Mouse (Mus musculus) inflammation-experienced regulatory T-cells (primary cell): Measurements from ENCODE around the gene Vmn1r85. TPM values are rescaled to one million over a fixed set of nuclear protein-coding genes. Genes with fewer than 3 reads are reported as not detected.

Experiments
- polyA plus RNA-seq, 2 experiments: library from polyadenylated mRNA; unstranded; fragments of 100-300 nt; shearing (Covaris generic); gene quantifications; one replicate each; pipeline ENCODE4 v1.2.1; 2017

The Vmn1r85 gene
- under 1 TPM; 0.04 to 0.21 TPM for polyA plus RNA-seq

GRCm38 (mm10) chr7:13095073-13095472, at the start of gene Vmn1r85:
Gene Vmn1r85 (minus strand): TSS chr7:13095173.

GRCm38 (mm10) chr7:13140057-13140456, 45.1 kb upstream of the Vmn1r85 start, which contains the start of gene Vmn1r87:
Gene Vmn1r87 (minus strand): TSS chr7:13140157.

GRCm38 (mm10) chr7:13119817-13120216, 24.8 kb upstream of the Vmn1r85 start, which contains the start of gene Vmn1r86:
Gene Vmn1r86 (minus strand): TSS chr7:13119917.

GRCm38 (mm10) chr7:13054287-13055010, 40.5 kb downstream of the Vmn1r85 start, which contains the start of gene Mzf1:
Gene Mzf1 (minus strand): TSS chr7:13054764.

GRCm38 (mm10) chr7:13037901-13038555, 56.9 kb downstream of the Vmn1r85 start, which contains the start of gene Ube2m:
Gene Ube2m (minus strand): TSS chr7:13038275.

GRCm38 (mm10) chr7:13034148-13034977, 60.6 kb downstream of the Vmn1r85 start, which contains the start of gene Chmp2a:
Gene Chmp2a (minus strand): TSS chr7:13034807.

Other genes starting within 250 kb of the Vmn1r85 start
- gene Zfp128, start 214.0 kb downstream of the Vmn1r85 start, polyA plus RNA-seq = 1 to 10 TPM; 4.5 to 4.6 TPM
- 10 to 100 TPM; 14.0 to 15.0 TPM for gene Zscan22, start 197.4 kb downstream of the Vmn1r85 start, polyA plus RNA-seq
- 100 to 1,000 TPM; 775 to 910 TPM for gene Rps5, start 172.9 kb downstream of the Vmn1r85 start, polyA plus RNA-seq
- under 1 TPM; 0.19 to 0.60 TPM for gene Rnf225, start 167.8 kb downstream of the Vmn1r85 start, polyA plus RNA-seq
- gene Zfp324, start 129.3 kb downstream of the Vmn1r85 start, polyA plus RNA-seq = 1 to 10 TPM; 5.7 to 7.1 TPM
- 10 to 100 TPM in 1 of 2 experiments, 1 to 10 TPM in 1; 8.5 to 12.4 TPM for gene Zfp446, start 117.3 kb downstream of the Vmn1r85 start, polyA plus RNA-seq
- 1 to 10 TPM in 1 of 2 experiments, not detected in 1; 1.5 TPM for gene Slc27a5, start 97.0 kb downstream of the Vmn1r85 start, polyA plus RNA-seq
- gene Trim28, start 96.1 kb downstream of the Vmn1r85 start, polyA plus RNA-seq = 100 to 1,000 TPM; 109 to 136 TPM
- gene Zbtb45, start 85.1 kb downstream of the Vmn1r85 start, polyA plus RNA-seq = 10 to 100 TPM; 21.8 to 28.2 TPM
- 100 to 1,000 TPM; 261 to 280 TPM for gene Chmp2a, start 60.4 kb downstream of the Vmn1r85 start, polyA plus RNA-seq
- 100 to 1,000 TPM; 179 to 184 TPM for gene Ube2m, start 56.9 kb downstream of the Vmn1r85 start, polyA plus RNA-seq
- gene Mzf1, start 40.4 kb downstream of the Vmn1r85 start, polyA plus RNA-seq = 1 to 10 TPM in 1 of 2 experiments, under 1 TPM in 1; 0.61 to 2.4 TPM
- not detected for gene Vmn1r86, start 24.7 kb upstream of the Vmn1r85 start, polyA plus RNA-seq
- 1 to 10 TPM in 1 of 2 experiments, under 1 TPM in 1; 0.27 to 2.7 TPM for gene Vmn1r87, start 45.0 kb upstream of the Vmn1r85 start, polyA plus RNA-seq
- gene Vmn1r88, start 64.4 kb upstream of the Vmn1r85 start, polyA plus RNA-seq = under 1 TPM; 0.05 to 0.13 TPM
- 1 to 10 TPM in 1 of 2 experiments, not detected in 1; 1.2 TPM for gene Vmn1r89, start 117.8 kb upstream of the Vmn1r85 start, polyA plus RNA-seq
- gene Lig1, start 182.1 kb upstream of the Vmn1r85 start, polyA plus RNA-seq = 10 to 100 TPM; 17.9 to 19.5 TPM
- gene Zswim9, start 183.5 kb upstream of the Vmn1r85 start, polyA plus RNA-seq = 1 to 10 TPM; 2.7 to 4.9 TPM
- under 1 TPM; 0.07 to 0.47 TPM for gene Pla2g4c, start 229.5 kb upstream of the Vmn1r85 start, polyA plus RNA-seq